Mouse (Mus musculus): ENCODE data around the gene Otx1.

GRCm38 (mm10) chr11:22033582-22033981, 30.9 kb upstream of the Otx1 start:
- TF ChIP-seq CTCF (IDR thresholded peaks at IDR 0.05; ENCODE audit: control insufficient read depth, insufficient read depth, insufficient read length) (no peak), MAX (IDR thresholded peaks at IDR 0.05) (no peak), USF1 (IDR thresholded peaks at IDR 0.05; ENCODE audit: low read depth) (no peak), MYOG (IDR thresholded peaks at IDR 0.05; ENCODE audit: control insufficient read depth, extremely low read depth, insufficient read length) (no peak), MYOD1 (IDR thresholded peaks at IDR 0.05; ENCODE audit: control insufficient read depth, insufficient read length, low read depth) (no peak), FOSL1 (IDR thresholded peaks at IDR 0.05; ENCODE audit: insufficient read depth, low read length, poor library complexity, severe bottlenecking) (no peak), CEBPB (IDR thresholded peaks at IDR 0.05; ENCODE audit: low read depth) (no peak)
